Mouse (Mus musculus) liver, embryonic 14.5 days (tissue): ENCODE data around the gene Atad3a. TPM values are rescaled to one million over a fixed set of nuclear protein-coding genes. Genes with fewer than 3 reads are reported as not detected.

Experiments used
- ATAC-seq: fragments of 200-750 bp; cut with Nextera tagmentation; 2 replicates; pipeline ENCODE4 v1.8.0; 2017; ENCODE audit warnings: moderate number of reproducible peaks, mild to moderate bottlenecking, moderate library complexity; ENCODE audit not compliant: insufficient read depth
- DNase-seq, 3 experiments: peaks; one replicate each; pipeline ENCODE4 v3.0.0-alpha.2; 2012 to 2013; ENCODE audit warnings: low read depth in 3 of 3, low spot score in 3 of 3
- H3K27ac ChIP-seq: fragments of 300-500 bp; sonication (generic); 2 replicates; pipeline ENCODE4 v1.5.1; 2014; ENCODE audit warnings: moderate library complexity, mild to moderate bottlenecking, control low read depth, inconsistent platforms
- H3K27me3 ChIP-seq: fragments of 300-500 bp; sonication (generic); 2 replicates; pipeline ENCODE4 v1.6.1; 2014; ENCODE audit warnings: mild to moderate bottlenecking, low read length, moderate library complexity; ENCODE audit not compliant: control insufficient read depth, insufficient read depth
- H3K36me3 ChIP-seq: fragments of 300-500 bp; sonication (generic); replicated peaks from 2 replicates; pipeline ENCODE4 v1.6.1; 2014; ENCODE audit warnings: low read depth; ENCODE audit not compliant: control insufficient read depth, insufficient read depth
- H3K4me1 ChIP-seq, 2 experiments: fragments of 200-500 bp in 1 of 2; fragments of 300-500 bp in 1 of 2; sonication (generic) in 1 of 2; replicated peaks; 2 replicates each; pipeline ENCODE4 v1.6.1; 2012 to 2014; ENCODE audit warnings: antibody characterized with exemption in 1 of 2, inconsistent platforms in 1 of 2, low read length in 1 of 2; ENCODE audit not compliant: control insufficient read depth in 2 of 2, insufficient read depth in 2 of 2
- H3K4me2 ChIP-seq: fragments of 300-500 bp; sonication (generic); 2 replicates; pipeline ENCODE4 v1.6.1; 2014; ENCODE audit warnings: low read depth, mild to moderate bottlenecking, control low read depth, moderate library complexity
- H3K4me3 ChIP-seq, 2 experiments: fragments of 200-500 bp in 1 of 2; fragments of 300-500 bp in 1 of 2; sonication (generic) in 1 of 2; 2 replicates each; pipeline ENCODE4 v1.5.1; 2012 to 2014; ENCODE audit warnings: low read depth in 2 of 2, low read length in 2 of 2, mild to moderate bottlenecking in 2 of 2, control low read depth in 1 of 2, inconsistent platforms in 1 of 2, moderate library complexity in 1 of 2; ENCODE audit not compliant: insufficient read depth in 1 of 2
- H3K9ac ChIP-seq: fragments of 300-500 bp; sonication (generic); replicated peaks from 2 replicates; pipeline ENCODE4 v1.6.1; 2014; ENCODE audit warnings: mild to moderate bottlenecking, control low read depth, moderate library complexity
- H3K9me3 ChIP-seq: fragments of 300-500 bp; sonication (generic); 2 replicates; pipeline ENCODE4 v1.6.1; 2016; ENCODE audit warnings: low read length, mixed read lengths; ENCODE audit not compliant: control insufficient read depth
- CTCF ChIP-seq: IDR thresholded peaks from 2 replicates; pipeline ENCODE4 v1.5.1; 2016; ENCODE audit warnings: antibody characterized with exemption, low read depth, control low read depth
- EP300 ChIP-seq: IDR thresholded peaks from 2 replicates; pipeline ENCODE4 v1.6.1; 2016; ENCODE audit warnings: antibody characterized with exemption, low read depth
- WGBS: fragments of 180-500 bp; shearing (Covaris S2); extraction: QIAGEN DNeasy Blood & Tissue Kit; methylation state at CpG from one replicate; pipeline ENCODE4 v1.1.7; 2014; ENCODE audit not compliant: insufficient replicate concordance; 5-methylcytosine and 5-hydroxymethylcytosine counted together
- polyA plus RNA-seq, 2 experiments: library from polyadenylated mRNA; depleted of rRNA in 1 of 2; stranded (reverse) in 1 of 2; unstranded in 1 of 2; fragments of >200 nt; fragmentation: Nextera tagmentation in 1 of 2; extraction: Ambion mirVana in 1 of 2; gene quantifications; 2 replicates each; pipeline versions ENCODE4 v1.2.1 to v1.2.3; 2012 to 2014

Gene Atad3a
- polyA plus RNA-seq, 2 experiments = 31.2 to 41.8 TPM

DNA sequence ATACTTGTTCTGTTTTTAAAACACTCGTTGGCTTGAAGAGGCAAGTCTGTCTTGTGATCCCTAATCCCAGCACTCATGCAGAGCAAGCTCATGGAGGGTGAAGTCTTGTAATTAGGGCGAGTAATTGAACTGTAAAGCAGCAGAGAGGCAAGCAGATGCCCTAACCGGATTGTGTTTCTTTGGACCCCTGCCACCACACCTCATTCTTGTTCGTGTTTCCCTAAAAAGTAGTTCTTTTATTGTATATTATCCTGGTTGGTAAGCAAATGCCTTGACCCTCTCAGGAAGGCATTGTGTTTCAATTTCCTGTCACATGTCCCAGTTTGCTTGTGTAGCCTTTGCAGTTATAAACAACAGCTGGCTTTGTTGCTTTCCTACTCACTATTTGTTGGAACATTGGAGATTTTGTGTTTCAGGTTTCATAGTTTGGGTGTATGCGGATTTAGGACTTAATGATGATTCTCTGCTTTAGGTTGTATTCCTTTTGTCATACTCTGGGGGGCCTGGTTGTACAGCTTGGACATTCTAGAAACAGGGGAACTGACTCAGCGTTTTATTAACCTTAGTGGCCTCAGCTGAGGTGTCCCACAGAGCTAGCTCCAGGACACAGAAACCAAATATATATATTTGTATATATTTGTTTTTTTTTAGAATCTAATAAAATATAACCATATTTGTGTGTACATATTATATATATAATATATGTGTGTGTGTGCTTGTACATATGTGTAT, 50.2 kb downstream of the Atad3a start:
- Histone ChIP-seq H3K27me3 (no peaks in the 10 kb centered on the region), H3K4me2 (no peak overlapping the region), H3K4me3 (no peak overlapping the region), H3K9ac (no peak overlapping the region), H3K36me3 (peaks cover 5% of the 10 kb centered on the region), H3K9me3 (no peaks in the 10 kb centered on the region), H3K4me1 (peaks cover 5 to 8% of the 10 kb centered on the region in 2 experiments), H3K27ac (no peak overlapping the region)
- 32% methylated on average over 6 of the region's 6 CpGs for WGBS
- DNase-seq = no peak
- TF ChIP-seq EP300 (no peak), CTCF (no peak)
- ATAC-seq = no peak

DNA sequence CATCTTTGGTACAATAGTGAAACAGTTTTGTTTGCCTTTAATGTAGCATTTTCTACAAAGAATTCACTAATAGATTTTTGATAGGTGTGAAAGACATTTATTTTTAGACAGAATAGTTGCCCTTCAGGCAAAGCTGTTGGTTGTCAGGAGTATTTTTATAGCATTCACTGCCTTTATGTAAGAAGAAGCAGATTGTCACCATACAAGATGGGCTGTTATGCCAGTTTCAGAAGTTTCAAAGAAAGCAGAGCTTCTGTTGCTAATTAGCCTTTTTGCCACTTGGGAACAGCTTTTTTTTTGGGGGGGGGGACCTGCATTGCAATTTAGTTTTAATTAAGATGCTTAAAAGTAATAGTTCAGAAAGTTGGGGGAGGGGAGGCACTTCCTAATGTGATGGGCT, 51.9 kb downstream of the Atad3a start:
- peaks cover 5 to 10% of the 10 kb centered on the region in 2 experiments for H3K4me1 ChIP-seq

DNA sequence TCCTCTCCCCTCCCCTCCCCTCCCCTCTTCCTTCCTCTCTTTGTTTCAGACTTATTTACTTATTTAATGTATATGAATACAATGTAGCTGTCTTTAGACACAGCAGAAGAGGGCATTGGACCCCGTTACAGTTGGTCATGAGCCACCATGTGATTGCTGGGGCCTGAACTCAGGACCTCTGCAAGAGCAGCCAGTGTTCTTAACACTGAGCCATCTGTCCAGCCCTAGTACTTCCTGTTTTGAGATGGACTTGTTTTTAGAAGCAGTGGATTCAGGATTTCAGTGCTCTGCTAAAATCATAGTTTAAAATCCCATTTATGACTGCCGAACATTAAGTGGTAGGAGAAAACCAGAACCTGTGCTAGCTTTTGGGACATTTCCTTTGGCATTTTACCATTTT, 52.3 kb downstream of the Atad3a start:
- Histone ChIP-seq H3K4me1 (peaks cover 5 to 12% of the 10 kb centered on the region in 2 experiments), H3K4me2 (no peak overlapping the region), H3K27me3 (no peaks in the 10 kb centered on the region), H3K9ac (no peak overlapping the region), H3K4me3 (no peak overlapping the region), H3K36me3 (no peaks in the 10 kb centered on the region), H3K9me3 (no peaks in the 10 kb centered on the region), H3K27ac (no peak overlapping the region)
- no peak for TF ChIP-seq EP300
- TF ChIP-seq CTCF = no peak
- DNase-seq (no peak), ATAC-seq (no peak)
- WGBS = 70% methylated on average over 2 of the region's 2 CpGs

More for the DNA sequence above, 51.9 kb downstream of the Atad3a start:
- H3K4me3 ChIP-seq = no peak overlapping the region
- no peaks in the 10 kb centered on the region for H3K9me3 ChIP-seq
- no peak overlapping the region; the same call in 1 of the 2 replicates for H3K9ac ChIP-seq
- H3K36me3 ChIP-seq = no peaks in the 10 kb centered on the region
- no peaks in the 10 kb centered on the region for H3K27me3 ChIP-seq
- ATAC-seq (no peak), DNase-seq (no peak)
- no peak for TF ChIP-seq EP300
- no peak for TF ChIP-seq CTCF
- no peak overlapping the region for H3K4me2 ChIP-seq
- no peak overlapping the region for H3K27ac ChIP-seq

DNA sequence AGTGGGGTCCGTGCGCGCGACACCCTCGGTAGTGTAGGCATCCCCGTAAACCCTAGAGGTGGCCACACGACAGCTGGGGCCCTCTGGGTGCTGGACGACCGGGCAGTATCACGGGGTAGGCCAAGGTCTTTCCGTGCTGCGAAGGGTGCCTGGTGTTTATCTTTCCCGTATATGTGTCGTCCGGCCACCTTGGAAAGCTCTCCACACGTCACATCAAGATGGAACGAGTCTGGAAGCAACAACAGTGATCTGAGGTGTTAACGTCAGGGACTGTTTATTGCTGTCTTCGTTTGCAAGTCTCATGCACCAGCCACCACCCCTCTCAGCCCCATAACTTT, 55.3 kb downstream of the Atad3a start:
- peak; percentile 29 to 44 (median 34) for DNase-seq
- Histone ChIP-seq H3K4me2 (peak overlapping the region; percentile 73), H3K4me1 (peaks cover 5 to 13% of the 10 kb centered on the region in 2 experiments), H3K9ac (peak overlapping the region; percentile 84), H3K36me3 (no peaks in the 10 kb centered on the region), H3K27me3 (no peaks in the 10 kb centered on the region), H3K9me3 (no peaks in the 10 kb centered on the region), H3K4me3 (peak overlapping the region; percentile 78 to 80), H3K27ac (peak overlapping the region; percentile 87)
- no peak for ATAC-seq
- WGBS = under 1% methylated on average over 19 of the region's 19 CpGs
- TF ChIP-seq EP300 = no peak
- TF ChIP-seq CTCF = no peak

DNA sequence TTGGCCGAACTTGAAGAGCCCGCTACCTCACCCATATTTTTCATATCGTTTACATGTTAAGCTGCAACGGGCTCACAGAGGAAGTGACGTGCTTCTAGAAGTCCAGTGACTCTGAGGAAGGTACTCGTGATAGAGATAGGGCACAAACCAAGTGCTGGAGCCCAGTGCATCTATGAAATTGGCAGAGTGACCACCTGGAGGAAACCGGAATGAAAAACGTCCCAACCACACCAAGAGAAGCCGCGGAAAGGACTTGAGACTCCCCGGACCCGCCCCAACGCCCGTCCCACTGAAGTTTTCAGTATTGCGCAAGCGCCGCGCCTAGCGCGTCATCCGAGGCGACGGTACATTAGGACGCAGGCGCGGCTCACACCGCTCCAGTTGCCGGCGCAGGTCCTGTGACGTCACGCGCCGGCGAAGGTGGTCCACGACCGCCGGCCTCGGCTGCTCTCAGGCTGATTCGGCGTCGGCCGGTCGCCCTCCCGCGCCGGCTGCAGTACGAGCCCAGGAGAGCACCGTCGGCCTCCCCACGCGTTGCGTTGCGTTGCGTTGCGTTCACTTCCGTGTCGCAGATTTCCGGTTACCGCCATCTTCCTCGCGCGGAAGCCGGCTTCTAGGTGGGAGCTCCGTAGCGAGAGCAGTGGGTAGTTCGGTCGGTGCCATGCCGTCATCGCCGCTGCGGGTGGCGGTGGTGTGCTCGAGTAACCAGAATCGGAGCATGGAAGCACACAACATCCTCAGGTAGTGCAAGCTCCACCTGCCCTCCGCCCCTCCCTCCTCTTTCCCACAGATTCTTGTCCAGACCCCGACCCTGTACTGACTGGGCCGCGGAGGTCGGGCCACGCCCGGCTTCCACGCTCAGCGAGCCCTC, 55.9 kb downstream of the Atad3a start, which contains the start of gene Ssu72:
Gene Ssu72, plus strand, starts transcription at position 80 of the 871 bp plus-strand sequence.
- TF ChIP-seq EP300 (no peak), CTCF (0 out of 2 replicates have a peak, but pooled peaks have one; percentile 9)
- WGBS = under 1% methylated on average over 83 of the region's 83 CpGs
- peak within 1 kb of the TSS; percentile 78 to 80 for H3K4me3 ChIP-seq
- H3K36me3 ChIP-seq = no peaks in the 10 kb centered on the region
- no peaks in the 10 kb centered on the region for H3K9me3 ChIP-seq
- H3K27me3 ChIP-seq = no peaks in the 10 kb centered on the region
- peak within 1 kb of the TSS; percentile 93 for H3K4me2 ChIP-seq
- peaks cover 5 to 10% of the 10 kb centered on the region in 2 experiments for H3K4me1 ChIP-seq
- ATAC-seq = peak; percentile 94
- H3K27ac ChIP-seq = peak within 1 kb of the TSS; percentile 87
- peak within 1 kb of the TSS; percentile 84 for H3K9ac ChIP-seq
- DNase-seq = peak; percentile 87 to 89 (median 87)
